Mouse (Mus musculus) liver, adult 2 months (tissue): ENCODE measurements around the gene Il20.

Source experiments
- CTCF ChIP-seq: fragments of 200-500 bp; IDR thresholded peaks from 2 replicates; pipeline ENCODE4 v1.5.1; 2011; ENCODE audit warnings: low read depth, low read length, control low read depth
- POLR2A ChIP-seq: fragments of 200-500 bp; IDR thresholded peaks from 2 replicates; pipeline ENCODE4 v1.6.1; 2011; ENCODE audit warnings: low read length, control low read depth; ENCODE audit not compliant: insufficient read depth; ENCODE audit errors: extremely low read depth

- peak; percentile 33; the same call in 1 of the 2 replicates for TF ChIP-seq CTCF
- TF ChIP-seq POLR2A = no peak
Observed at GRCm38 (mm10) chr1:130875139-130875538, 36.1 kb downstream of the Il20 start.
